8 mouse cellular contexts compared by ENCODE assay signal in the genomic region with DNA sequence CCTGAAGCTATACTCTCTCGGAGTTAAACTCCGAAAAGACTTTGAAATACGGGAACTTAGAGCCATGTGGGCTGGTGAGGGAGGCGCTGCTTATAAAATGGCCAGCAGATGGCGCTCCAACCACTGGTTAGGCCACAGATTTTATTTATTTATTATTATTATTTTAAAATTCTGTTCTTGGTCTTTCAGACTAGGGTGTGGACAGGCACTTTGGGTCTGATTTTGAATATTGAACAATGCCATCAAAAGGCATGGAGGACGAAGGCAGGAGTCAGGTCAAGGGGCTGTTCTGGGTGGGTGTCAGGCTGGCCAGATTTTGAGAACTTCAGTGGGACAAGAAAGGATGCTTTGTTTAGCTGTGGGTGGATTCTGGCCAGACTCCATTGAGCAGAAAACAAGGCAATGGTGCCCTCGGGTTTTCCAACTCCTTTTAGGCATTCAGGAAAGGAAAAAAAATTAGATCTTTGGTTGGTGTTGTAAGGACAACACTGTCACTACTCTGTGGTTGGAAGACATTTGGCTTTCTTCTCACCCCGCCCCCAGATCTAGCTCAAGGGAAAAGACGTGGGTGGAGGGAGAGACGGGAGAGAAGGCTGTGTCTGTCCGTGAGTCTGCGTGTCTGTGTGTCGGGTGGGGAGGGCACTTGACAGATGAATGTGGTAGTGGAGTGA.
DNase-seq lines count a peak whose midpoint lies in the region; ATAC-seq lines count a peak whose summit lies in the region.

No protein-coding gene starts in this region.

- H3K36me3 ChIP-seq in limb, embryonic 13.5 days, result no peaks in the 10 kb centered on the region
- no peaks in the 10 kb centered on the region for H3K36me3 ChIP-seq in neural tube, embryonic 14.5 days (ENCODE audit: control insufficient read depth, insufficient read depth, low read length)

- no peak overlapping the region for H3K4me3 ChIP-seq in limb, embryonic 13.5 days
- no peak overlapping the region for H3K4me3 ChIP-seq in neural tube, embryonic 14.5 days (ENCODE audit: low read depth, low read length)

- WGBS in limb, embryonic 13.5 days, result 19% methylated on average over 13 of the region's 13 CpGs
- 19% methylated on average over 13 of the region's 13 CpGs for WGBS in neural tube, embryonic 14.5 days

- H3K27ac ChIP-seq in limb, embryonic 13.5 days, result no peak overlapping the region
- no peak overlapping the region for H3K27ac ChIP-seq in neural tube, embryonic 14.5 days (ENCODE audit: low read depth, low read length)

- no peak overlapping the region for H3K4me2 ChIP-seq in limb, embryonic 13.5 days (replicated peaks)
- H3K4me2 ChIP-seq in neural tube, embryonic 14.5 days (ENCODE audit: low read depth, low read length), result 0 out of 2 replicates have a peak overlapping the region, but pooled peaks have one; percentile 6

- H3K4me1 ChIP-seq in limb, embryonic 13.5 days, result peaks cover 21% of the 10 kb centered on the region
- no peaks in the 10 kb centered on the region for H3K4me1 ChIP-seq in neural tube, embryonic 14.5 days (ENCODE audit: control insufficient read depth, insufficient read depth, low read length)

- no peaks in the 10 kb centered on the region for H3K9me3 ChIP-seq in limb, embryonic 13.5 days
- H3K9me3 ChIP-seq in neural tube, embryonic 14.5 days (ENCODE audit: control insufficient read depth, low read length), result no peaks in the 10 kb centered on the region

- peaks cover 71% of the 10 kb centered on the region for H3K27me3 ChIP-seq in limb, embryonic 13.5 days
- peaks cover 20% of the 10 kb centered on the region for H3K27me3 ChIP-seq in neural tube, embryonic 14.5 days (ENCODE audit: control insufficient read depth, insufficient read depth, low read length)

- peak; percentile 27 for DNase-seq in 3134 (ENCODE audit: extremely low read depth, insufficient read length, low spot score)
- peak; percentile 80 to 84 for DNase-seq in adrenal gland, adult 18-20 months (ENCODE audit: low spot score in 2 of 2)
- peak; percentile 90 for DNase-seq in embryo, embryonic 11 days
- DNase-seq in gastrocnemius, postnatal 4 days (ENCODE audit: low spot score in 2 of 2), result peak; percentile 57 to 78
- peak; percentile 74 for DNase-seq in kidney, adult 9 months
- DNase-seq in thymus, postnatal 4 days, result peak; percentile 71

- H3K9ac ChIP-seq in limb, embryonic 13.5 days, result no peak overlapping the region
- no peak overlapping the region for H3K9ac ChIP-seq in neural tube, embryonic 14.5 days (replicated peaks; ENCODE audit: low read depth, low read length)

- peak; percentile 66; the same call in 1 of the 2 replicates for ATAC-seq in limb, embryonic 13.5 days (ENCODE audit: low FRiP score, low read depth)
- ATAC-seq in neural tube, embryonic 14.5 days (ENCODE audit: low read depth), result peak; percentile 49; the same call in 1 of the 2 replicates

Comparison
In these comparisons a context has a peak if more than half of its experiments do, and no peak if none do; other contexts are left out.
1. DNase-seq: peak in every context shown above with its lines; median percentile 90 in embryo, embryonic 11 days; 82 in adrenal gland, adult 18-20 months; 74 in kidney, adult 9 months; 71 in thymus, postnatal 4 days; 68 in gastrocnemius, postnatal 4 days; 27 in 3134.